Mouse (Mus musculus) spleen, adult 2 months (tissue): ENCODE measurements around the gene Zfp770. TPM values are rescaled to one million over a fixed set of nuclear protein-coding genes. Genes with fewer than 3 reads are reported as not detected.

ENCODE experiments used
- DNase-seq, 2 experiments: peaks; one replicate each; pipeline versions ENCODE4 v3.0.0 to v3.0.0-alpha.2; 2012 to 2021; ENCODE audit warnings: low spot score in 2 of 2, low read depth in 1 of 2
- H3K27ac ChIP-seq: fragments of 200-500 bp; 2 replicates; pipeline ENCODE4 v1.5.1; 2012; ENCODE audit warnings: low read length, inconsistent platforms; ENCODE audit not compliant: insufficient read depth
- H3K27me3 ChIP-seq: fragments of 200-500 bp; 2 replicates; pipeline ENCODE4 v1.6.1; 2012; ENCODE audit warnings: mild to moderate bottlenecking, moderate library complexity, low read length, inconsistent platforms; ENCODE audit not compliant: control insufficient read depth, insufficient read depth
- H3K36me3 ChIP-seq: fragments of 200-500 bp; 2 replicates; pipeline ENCODE4 v1.6.1; 2012; ENCODE audit warnings: mild to moderate bottlenecking, low read length, inconsistent platforms; ENCODE audit not compliant: control insufficient read depth, insufficient read depth
- H3K4me1 ChIP-seq: fragments of 200-500 bp; 2 replicates; pipeline ENCODE4 v1.6.1; 2011; ENCODE audit warnings: inconsistent platforms; ENCODE audit not compliant: control insufficient read depth, insufficient read depth, insufficient read length
- H3K4me3 ChIP-seq: fragments of 200-500 bp; 2 replicates; pipeline ENCODE4 v1.5.1; 2011; ENCODE audit warnings: mild to moderate bottlenecking, inconsistent platforms; ENCODE audit not compliant: insufficient read depth, insufficient read length; ENCODE audit errors: extremely low read depth
- CTCF ChIP-seq: fragments of 200-500 bp; IDR thresholded peaks from 2 replicates; pipeline ENCODE4 v1.5.1; 2011; ENCODE audit warnings: mild to moderate bottlenecking, inconsistent platforms; ENCODE audit not compliant: insufficient read depth, insufficient read length, insufficient replicate concordance; ENCODE audit errors: extremely low read depth
- POLR2A ChIP-seq: fragments of 200-500 bp; IDR thresholded peaks from 2 replicates; pipeline ENCODE4 v1.6.1; 2011; ENCODE audit warnings: low read depth, low read length, inconsistent platforms
- WGBS: fragments of 180-500 bp; shearing (Covaris S2); methylation state at CpG from one replicate; pipeline ENCODE4 v1.1.7; 2018; 5-methylcytosine and 5-hydroxymethylcytosine counted together
- polyA plus RNA-seq: library from polyadenylated mRNA; depleted of rRNA; stranded (reverse); fragments of >200 nt; gene quantifications from 2 replicates; pipeline ENCODE4 v1.2.3, GENCODE M21; 2012; rRNA removed

The Zfp770 gene
- 0.63 and 0.88 TPM in 2 replicates for polyA plus RNA-seq

- Histone ChIP-seq H3K36me3 (peaks cover 4% of the 10 kb centered on the region; the same call in 1 of the 2 replicates), H3K27ac (peak within 1 kb of the TSS; percentile 61; the same call in 1 of the 2 replicates), H3K4me3 (peak within 1 kb of the TSS; percentile 99), H3K27me3 (no peaks in the 10 kb centered on the region), H3K4me1 (peaks cover 2% of the 10 kb centered on the region)
- TF ChIP-seq POLR2A (peak; percentile 63), CTCF (no peak)
- WGBS, result under 1% methylated on average over 36 of the region's 36 CpGs
- DNase-seq, result peak; percentile 40 to 44
These were observed at the start of gene Zfp770 for GRCm38 (mm10) chr2:114200932-114201559. Zfp770 (minus strand) TSS chr2:114201469.

GRCm38 (mm10) chr2:114249440-114249839, 48.2 kb upstream of the Zfp770 start:
- no peak for DNase-seq
- 70% methylated on average over 6 of the region's 6 CpGs for WGBS
- Histone ChIP-seq H3K27me3 (no peaks in the 10 kb centered on the region), H3K4me3 (no peak overlapping the region), H3K4me1 (no peaks in the 10 kb centered on the region), H3K27ac (no peak overlapping the region), H3K36me3 (no peaks in the 10 kb centered on the region)
- no peak for TF ChIP-seq CTCF
- no peak for TF ChIP-seq POLR2A

GRCm38 (mm10) chr2:114237639-114238038, 36.4 kb upstream of the Zfp770 start:
- no peak for DNase-seq

GRCm38 (mm10) chr2:114236566-114236965, 35.3 kb upstream of the Zfp770 start:
- 88% methylated on average over 1 of the region's 1 CpGs for WGBS
- Histone ChIP-seq H3K27me3 (no peaks in the 10 kb centered on the region), H3K4me1 (no peaks in the 10 kb centered on the region), H3K4me3 (no peak overlapping the region), H3K36me3 (no peaks in the 10 kb centered on the region), H3K27ac (no peak overlapping the region)
- no peak for DNase-seq
- no peak for TF ChIP-seq CTCF
- no peak for TF ChIP-seq POLR2A

More at GRCm38 (mm10) chr2:114237639-114238038, 36.4 kb upstream of the Zfp770 start:
- H3K4me3 ChIP-seq, result no peak overlapping the region
- H3K4me1 ChIP-seq, result no peaks in the 10 kb centered on the region
- no peak for TF ChIP-seq CTCF
- no peak for TF ChIP-seq POLR2A
- no peak overlapping the region for H3K27ac ChIP-seq
- WGBS, result 27% methylated on average over 4 of the region's 4 CpGs
- no peaks in the 10 kb centered on the region for H3K27me3 ChIP-seq
- H3K36me3 ChIP-seq, result no peaks in the 10 kb centered on the region

- Histone ChIP-seq H3K36me3 (no peaks in the 10 kb centered on the region), H3K27me3 (no peaks in the 10 kb centered on the region), H3K27ac (no peak overlapping the region), H3K4me1 (no peaks in the 10 kb centered on the region), H3K4me3 (no peak overlapping the region)
- DNase-seq, result no peak
- 83% methylated on average over 3 of the region's 3 CpGs for WGBS
- TF ChIP-seq CTCF (no peak), POLR2A (no peak)
These were observed 34.3 kb upstream of the Zfp770 start for GRCm38 (mm10) chr2:114235584-114235983.

GRCm38 (mm10) chr2:114231248-114231647, 30.0 kb upstream of the Zfp770 start:
- no peak overlapping the region for H3K27ac ChIP-seq
- no peak for DNase-seq
- H3K4me3 ChIP-seq, result no peak overlapping the region
- no peaks in the 10 kb centered on the region for H3K36me3 ChIP-seq
- WGBS, result 78% methylated on average over 2 of the region's 2 CpGs
- no peaks in the 10 kb centered on the region for H3K4me1 ChIP-seq
- no peak for TF ChIP-seq POLR2A
- TF ChIP-seq CTCF, result no peak
- no peaks in the 10 kb centered on the region for H3K27me3 ChIP-seq

- TF ChIP-seq CTCF, result no peak
- TF ChIP-seq POLR2A, result no peak
- WGBS, result 78% methylated on average over 2 of the region's 2 CpGs
- no peak overlapping the region for H3K4me3 ChIP-seq
These were observed 27.4 kb upstream of the Zfp770 start for GRCm38 (mm10) chr2:114228672-114229071.

More at GRCm38 (mm10) chr2:114228672-114229071, 27.4 kb upstream of the Zfp770 start:
- Histone ChIP-seq H3K36me3 (no peaks in the 10 kb centered on the region), H3K4me1 (no peaks in the 10 kb centered on the region), H3K27me3 (no peaks in the 10 kb centered on the region), H3K27ac (no peak overlapping the region)
- DNase-seq, result no peak
